Mouse (Mus musculus): ENCODE measurements around the gene Ablim1.
A peak's percentile ranks its signal among the peaks of the same experiment; 100 is the strongest.

The Ablim1 gene

GRCm38 (mm10) chr19:57314346-57315012 is at the start of gene Ablim1:
TSS of gene Ablim1 (minus strand) at chr19:57314919.
- DNase-seq (ENCODE audit: low spot score in 2 of 2) = peak; percentile 63 to 74

- no peak for DNase-seq (ENCODE audit: low spot score in 2 of 2)
These were observed 48.8 kb upstream of the Ablim1 start for GRCm38 (mm10) chr19:57363538-57363937.

GRCm38 (mm10) chr19:57363076-57363475 is 48.4 kb upstream of the Ablim1 start:
- no peak for DNase-seq (ENCODE audit: low spot score in 2 of 2)

GRCm38 (mm10) chr19:57362586-57362985 is 47.9 kb upstream of the Ablim1 start:
- no peak for DNase-seq (ENCODE audit: low spot score in 2 of 2)

DNA sequence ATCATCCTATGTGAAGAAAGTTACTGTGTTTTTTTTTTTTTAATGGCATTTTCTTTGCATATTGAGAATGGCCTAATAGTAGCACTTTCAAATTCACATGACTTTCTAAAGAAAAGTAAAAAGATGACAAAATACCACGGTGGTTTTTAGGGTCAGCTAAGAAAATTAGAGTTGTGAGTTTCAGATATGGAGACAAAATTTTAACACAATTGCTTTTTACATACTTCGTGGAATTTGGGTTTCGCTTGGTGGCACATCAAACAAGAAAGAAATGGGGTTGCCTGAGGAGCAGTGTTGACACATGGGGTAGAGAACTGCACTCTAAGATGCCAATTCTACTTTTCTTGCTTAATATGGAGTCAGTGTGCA is 47.2 kb upstream of the Ablim1 start:
- DNase-seq (ENCODE audit: low spot score in 2 of 2) = no peak

- peak; percentile 60 to 68 for DNase-seq (ENCODE audit: low spot score in 2 of 2)
These were observed 46.6 kb upstream of the Ablim1 start for GRCm38 (mm10) chr19:57361131-57361938.

DNA sequence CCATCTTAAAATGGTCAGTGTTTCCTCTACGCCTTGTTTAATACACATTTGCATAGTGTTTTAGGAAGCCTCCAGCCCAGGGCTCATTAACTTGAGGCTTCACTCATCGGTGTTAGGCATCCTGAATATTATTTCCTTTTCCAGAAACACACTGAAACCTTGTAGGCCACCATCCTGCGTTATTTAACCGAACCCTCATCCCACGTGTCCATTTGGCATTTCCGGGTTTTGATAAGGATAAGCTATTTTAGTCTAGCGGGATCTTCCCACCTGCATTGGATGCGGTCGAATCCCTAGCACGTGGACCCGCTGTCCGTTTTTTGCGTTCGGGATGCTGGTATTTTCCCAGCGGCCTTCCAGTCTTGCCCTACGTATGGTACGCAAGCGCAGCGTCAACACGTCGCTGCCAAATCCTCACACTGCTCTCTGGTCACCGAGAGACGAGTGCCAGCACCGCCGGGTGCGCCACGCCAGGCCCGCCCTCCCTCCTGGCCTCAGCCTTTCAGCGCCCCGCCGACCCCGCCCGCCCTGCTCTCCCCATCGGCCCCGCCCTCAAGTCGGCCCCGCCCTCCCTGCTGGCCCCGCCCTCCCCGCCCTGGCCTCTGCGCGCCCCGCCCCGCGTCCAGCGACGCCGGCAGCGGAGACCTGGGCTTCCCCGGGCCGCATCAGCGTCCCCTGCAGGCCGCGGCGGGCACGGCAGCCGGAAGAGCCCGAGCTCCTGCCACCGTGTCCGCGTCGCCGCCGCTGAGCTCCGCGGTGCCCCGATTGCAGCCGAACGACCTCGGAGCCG is 45.8 kb upstream of the Ablim1 start, which contains the start of gene Fam160b1:
Gene Fam160b1, plus strand, starts transcription at position 340 of the 790 bp plus-strand sequence.
- peak; percentile 94 for DNase-seq (ENCODE audit: low spot score in 2 of 2)

DNA sequence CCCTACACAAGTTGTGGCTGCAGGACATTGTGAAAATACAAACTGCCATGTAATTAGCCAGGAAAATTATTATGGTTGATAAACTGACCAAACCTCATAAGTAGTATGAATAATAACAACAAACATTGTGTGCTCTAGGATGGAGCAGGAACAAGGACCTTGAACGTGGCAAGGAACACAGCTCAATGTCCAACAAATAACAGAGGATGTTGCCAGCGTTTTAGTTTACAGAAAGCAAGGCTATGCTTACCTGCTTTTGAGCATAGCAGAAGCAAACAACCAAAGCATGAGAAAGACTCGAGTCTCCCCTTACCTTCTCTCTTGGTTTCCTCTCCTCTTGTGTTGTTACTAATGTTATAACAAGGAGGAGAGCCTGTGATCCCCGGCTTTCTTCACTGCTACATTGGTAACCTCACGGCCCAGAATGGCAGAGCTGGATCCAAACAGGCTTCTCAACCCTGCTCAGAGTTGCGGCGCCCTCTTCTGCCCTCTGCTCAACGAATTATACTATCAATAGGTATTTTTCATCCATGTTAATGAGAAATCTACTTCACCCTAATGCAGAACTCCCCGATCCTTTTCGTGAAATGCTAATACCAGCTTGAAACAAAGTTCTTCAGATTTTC is 45.1 kb upstream of the Ablim1 start:
- DNase-seq (ENCODE audit: low spot score in 2 of 2) = no peak

DNA sequence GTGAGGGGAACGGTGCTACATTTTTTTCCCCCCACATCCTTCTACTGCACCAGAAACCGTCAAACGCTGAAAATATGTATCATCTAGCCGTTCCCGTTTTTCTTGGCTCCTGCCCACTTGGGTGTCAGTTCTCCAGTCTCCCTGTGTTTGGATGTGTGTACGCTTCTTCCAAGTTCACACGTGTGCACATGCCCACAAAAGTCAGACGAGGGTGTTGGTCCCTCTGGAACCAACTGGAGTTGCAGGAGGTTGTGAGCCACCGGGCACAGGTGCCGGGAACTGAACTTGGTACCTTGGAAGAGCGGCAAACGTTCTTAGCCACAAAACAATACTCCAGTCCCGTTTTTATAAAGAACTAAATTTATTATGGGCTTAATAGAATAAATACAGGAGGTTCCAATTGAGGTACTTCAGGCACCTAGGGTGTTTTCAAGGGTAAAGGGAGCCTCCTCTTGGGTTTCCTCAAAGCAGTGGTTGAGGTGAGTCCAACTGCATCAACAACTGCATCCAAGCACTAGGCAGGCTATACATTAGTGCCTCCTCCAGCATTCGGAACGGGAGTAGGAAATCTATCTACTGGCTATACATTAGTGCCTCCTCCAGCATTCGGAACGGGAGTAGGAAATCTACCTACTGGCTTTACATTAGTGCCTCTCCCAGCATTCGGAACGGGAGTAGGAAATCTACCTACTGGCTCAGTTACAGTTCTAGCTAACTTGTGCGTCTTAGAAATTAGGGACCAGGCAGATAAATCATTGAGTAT is 44.3 kb upstream of the Ablim1 start:
- no peak for DNase-seq (ENCODE audit: low spot score in 2 of 2)

- peak; percentile 82 to 88 for DNase-seq (ENCODE audit: low spot score in 2 of 2)
These were observed 43.6 kb upstream of the Ablim1 start for GRCm38 (mm10) chr19:57358322-57358721.

DNA sequence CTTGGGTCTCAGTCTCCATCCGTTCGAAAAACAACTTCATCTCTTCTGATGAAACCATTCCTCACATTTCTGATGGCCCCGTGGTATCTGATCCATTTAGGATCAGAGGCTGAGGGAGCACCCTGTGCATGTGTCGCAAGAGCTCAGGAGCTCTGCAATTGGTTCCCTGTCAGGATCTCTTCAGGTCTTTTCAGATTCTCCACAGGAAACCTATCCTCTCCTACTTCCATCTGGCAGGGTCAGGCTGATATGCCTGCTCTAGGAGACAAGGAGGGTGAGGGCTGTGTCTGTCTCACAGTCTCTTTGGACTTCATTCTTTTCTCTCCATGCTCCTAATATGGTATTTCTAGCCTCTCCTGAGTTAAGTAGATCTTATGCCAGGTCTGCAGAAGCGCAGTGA is 43.1 kb upstream of the Ablim1 start:
- DNase-seq (ENCODE audit: low spot score in 2 of 2) = no peak

- no peak for DNase-seq (ENCODE audit: low spot score in 2 of 2)
These were observed 42.5 kb upstream of the Ablim1 start for GRCm38 (mm10) chr19:57357244-57357643.

- DNase-seq (ENCODE audit: low spot score in 2 of 2) = no peak
These were observed 41.6 kb upstream of the Ablim1 start for GRCm38 (mm10) chr19:57356273-57356672.

GRCm38 (mm10) chr19:57355451-57356251 is 40.9 kb upstream of the Ablim1 start:
- peak in 1 of 2 experiments; percentile 71 for DNase-seq (ENCODE audit: low spot score in 2 of 2)

- peak in 1 of 2 experiments; percentile 22 for DNase-seq (ENCODE audit: low spot score in 2 of 2)
These were observed 40.0 kb upstream of the Ablim1 start for GRCm38 (mm10) chr19:57354715-57355114.

DNA sequence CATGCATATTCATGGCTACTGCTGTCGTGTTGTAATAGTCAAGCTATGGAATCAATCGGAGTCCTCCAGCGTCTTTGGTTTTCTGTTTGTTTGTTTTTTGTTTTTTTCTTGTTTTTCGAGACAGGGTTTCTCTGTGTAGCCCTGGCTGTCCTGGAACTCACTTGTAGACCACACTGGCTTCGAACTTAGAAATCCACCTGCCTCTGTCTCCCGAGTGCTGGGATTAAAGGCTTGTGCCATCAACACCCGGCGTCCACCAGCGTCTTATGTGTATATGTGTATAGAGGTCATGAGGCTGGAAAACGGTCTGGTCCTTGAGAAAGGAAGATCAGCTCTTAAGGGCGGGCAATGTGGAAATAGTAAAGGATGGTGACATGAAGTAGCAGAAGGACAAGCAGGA is 39.3 kb upstream of the Ablim1 start:
- DNase-seq (ENCODE audit: low spot score in 2 of 2) = no peak

- DNase-seq (ENCODE audit: low spot score in 2 of 2) = no peak
These were observed 38.5 kb upstream of the Ablim1 start for GRCm38 (mm10) chr19:57353228-57353627.

DNA sequence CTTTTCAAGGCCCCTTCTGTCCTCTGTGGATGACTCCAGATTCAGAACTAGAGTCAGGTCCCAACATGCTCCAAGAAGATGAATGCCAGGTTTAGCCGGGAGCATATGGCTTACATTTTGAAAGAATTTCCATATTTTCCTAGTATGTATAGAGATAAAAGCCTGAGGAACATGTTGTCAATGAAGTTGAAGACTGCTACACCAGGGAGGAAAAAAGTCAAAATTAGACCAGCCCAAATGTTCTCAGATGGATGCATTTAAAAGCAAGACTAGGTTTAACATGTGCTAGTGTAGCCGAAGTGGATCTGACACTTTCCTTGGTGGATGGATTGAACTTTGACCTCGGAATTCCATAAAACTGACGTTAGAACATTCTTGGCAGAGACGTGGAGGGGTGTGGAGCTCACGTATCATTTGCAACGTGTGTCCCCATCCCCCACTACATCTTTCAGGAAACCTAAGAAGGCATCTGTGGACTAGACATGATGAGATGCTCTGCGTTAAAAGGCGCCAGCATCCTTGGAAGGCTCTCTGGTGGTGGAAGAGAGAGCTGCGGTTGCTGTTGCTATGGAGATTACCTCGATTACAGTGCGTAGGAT is 37.7 kb upstream of the Ablim1 start:
- DNase-seq (ENCODE audit: low spot score in 2 of 2) = no peak

GRCm38 (mm10) chr19:57349096-57349495 is 34.4 kb upstream of the Ablim1 start:
- no peak for DNase-seq (ENCODE audit: low spot score in 2 of 2)

DNA sequence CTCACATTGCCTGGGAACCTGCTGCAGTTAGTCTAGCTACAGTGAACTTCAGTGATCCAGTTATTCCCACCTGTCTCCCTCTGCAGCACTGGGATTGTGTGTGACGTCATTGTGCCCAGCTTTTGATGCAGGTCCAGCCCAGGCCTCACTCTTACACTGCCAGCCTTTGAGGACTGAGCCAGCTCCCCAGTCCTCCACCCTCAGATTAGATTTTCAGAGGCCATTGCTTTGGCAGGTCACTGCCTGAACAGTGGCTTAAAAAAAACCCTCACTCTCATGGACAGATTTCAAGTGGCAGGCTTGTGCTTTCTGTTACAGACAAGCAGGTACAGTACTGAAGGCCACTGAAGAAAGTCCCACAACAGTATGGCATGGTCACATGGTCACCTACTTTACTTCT is 30.0 kb upstream of the Ablim1 start:
- DNase-seq (ENCODE audit: low spot score in 2 of 2) = peak in 1 of 2 experiments; percentile 21

Data from heart, adult 9 months (tissue).